Mouse (Mus musculus) forebrain, embryonic 11.5 days (tissue): ENCODE measurements around the gene Scube1. TPM values are rescaled to one million over a fixed set of nuclear protein-coding genes. Genes with fewer than 3 reads are reported as not detected.
A peak's percentile ranks its signal among the peaks of the same experiment; 100 is the strongest.

ENCODE experiments used
- ATAC-seq: fragments of 200-750 bp; cut with Nextera tagmentation; replicated peaks from 2 replicates; pipeline ENCODE4 v1.8.0; 2017; ENCODE audit warnings: moderate TSS enrichment; ENCODE audit not compliant: low FRiP score
- DNase-seq: peaks from one replicate; pipeline ENCODE4 v3.0.0-alpha.2; 2017; ENCODE audit warnings: low spot score
- H3K27ac ChIP-seq: fragments of 300-500 bp; sonication (generic); 2 replicates; pipeline ENCODE4 v1.5.1; 2014; ENCODE audit warnings: low read depth, low read length
- H3K27me3 ChIP-seq: fragments of 300-500 bp; sonication (generic); 2 replicates; pipeline ENCODE4 v1.6.1; 2014; ENCODE audit warnings: mild to moderate bottlenecking, low read length, mixed read lengths; ENCODE audit not compliant: control insufficient read depth, insufficient read depth
- H3K36me3 ChIP-seq: fragments of 300-500 bp; sonication (generic); 2 replicates; pipeline ENCODE4 v1.6.1; 2014; ENCODE audit warnings: mild to moderate bottlenecking, low read length, moderate library complexity, mixed read lengths; ENCODE audit not compliant: control insufficient read depth, insufficient read depth
- H3K4me1 ChIP-seq: fragments of 300-500 bp; sonication (generic); replicated peaks from 2 replicates; pipeline ENCODE4 v1.6.1; 2014; ENCODE audit warnings: low read length, mixed read lengths; ENCODE audit not compliant: control insufficient read depth, insufficient read depth
- H3K4me2 ChIP-seq: fragments of 300-500 bp; sonication (generic); 2 replicates; pipeline ENCODE4 v1.6.1; 2014; ENCODE audit warnings: low read depth, mild to moderate bottlenecking, low read length, moderate library complexity, mixed read lengths; ENCODE audit not compliant: severe bottlenecking
- H3K4me3 ChIP-seq: fragments of 300-500 bp; sonication (generic); 2 replicates; pipeline ENCODE4 v1.5.1; 2014; ENCODE audit warnings: low read depth, low read length
- H3K9ac ChIP-seq: fragments of 300-500 bp; sonication (generic); 2 replicates; pipeline ENCODE4 v1.6.1; 2014; ENCODE audit warnings: low read length
- H3K9me3 ChIP-seq: fragments of 300-500 bp; sonication (generic); 2 replicates; pipeline ENCODE4 v1.6.1; 2016; ENCODE audit warnings: low read length, mixed read lengths; ENCODE audit not compliant: control insufficient read depth
- WGBS: fragments of 180-500 bp; shearing (Covaris S2); extraction: QIAGEN DNeasy Blood & Tissue Kit; methylation state at CpG from one replicate; pipeline ENCODE4 v1.1.7; 2014; 5-methylcytosine and 5-hydroxymethylcytosine counted together
- polyA plus RNA-seq: library from polyadenylated mRNA; unstranded; fragments of >200 nt; fragmentation: Nextera tagmentation; extraction: Ambion mirVana; gene quantifications from 2 replicates; pipeline ENCODE4 v1.2.1, GENCODE M21; 2014

Scube1 gene
- polyA plus RNA-seq, 1 experiment from 2014 or later, result 38.0 TPM

GRCm38 (mm10) chr15:83594513-83595363 is 130.1 kb downstream of the Scube1 start, which contains the start of gene Ttll12:
Gene Ttll12, minus strand, starts transcription at chr15:83595157.
- under 1% methylated on average over 68 of the region's 68 CpGs for WGBS
- DNase-seq, result peak; percentile 98
- no peaks in the 10 kb centered on the region for H3K9me3 ChIP-seq

GRCm38 (mm10) chr15:83593702-83594512 is 130.9 kb downstream of the Scube1 start:
- DNase-seq (no peak), ATAC-seq (peak; percentile 62)
- whole genome bisulfite sequencing, result 13% methylated on average over 19 of the region's 19 CpGs
- no peaks in the 10 kb centered on the region for H3K9me3 ChIP-seq
- H3K27ac ChIP-seq, result no peak overlapping the region
- peak overlapping the region; percentile 78 for H3K4me3 ChIP-seq
- peak overlapping the region; percentile 66 for H3K9ac ChIP-seq
- H3K4me2 ChIP-seq, result peak overlapping the region; percentile 87
- no peaks in the 10 kb centered on the region for H3K36me3 ChIP-seq
- no peaks in the 10 kb centered on the region for H3K27me3 ChIP-seq
- peaks cover 9% of the 10 kb centered on the region; the same call in 1 of the 2 replicates for H3K4me1 ChIP-seq

More at GRCm38 (mm10) chr15:83594513-83595363, 130.1 kb downstream of the Scube1 start, which contains the start of gene Ttll12:
- Histone ChIP-seq H3K36me3 (no peaks in the 10 kb centered on the region), H3K9ac (peak within 1 kb of the TSS; percentile 66), H3K4me3 (peak within 1 kb of the TSS; percentile 78), H3K27me3 (no peaks in the 10 kb centered on the region), H3K4me1 (peaks cover 9% of the 10 kb centered on the region; the same call in 1 of the 2 replicates), H3K27ac (no peak within 1 kb of the TSS), H3K4me2 (peak within 1 kb of the TSS; percentile 87)
- ATAC-seq, result peak; percentile 91

- Histone ChIP-seq H3K9ac (no peak overlapping the region; the same call in 1 of the 2 replicates), H3K9me3 (no peaks in the 10 kb centered on the region), H3K4me2 (peak overlapping the region; percentile 87; the same call in 1 of the 2 replicates), H3K27me3 (no peaks in the 10 kb centered on the region), H3K4me3 (no peak overlapping the region; the same call in 1 of the 2 replicates), H3K36me3 (no peaks in the 10 kb centered on the region; the same call in 1 of the 2 replicates), H3K27ac (no peak overlapping the region), H3K4me1 (peaks cover 9% of the 10 kb centered on the region; the same call in 1 of the 2 replicates)
- no peak for ATAC-seq
- DNase-seq, result no peak
These were observed 131.6 kb downstream of the Scube1 start for GRCm38 (mm10) chr15:83593189-83593585.

DNA sequence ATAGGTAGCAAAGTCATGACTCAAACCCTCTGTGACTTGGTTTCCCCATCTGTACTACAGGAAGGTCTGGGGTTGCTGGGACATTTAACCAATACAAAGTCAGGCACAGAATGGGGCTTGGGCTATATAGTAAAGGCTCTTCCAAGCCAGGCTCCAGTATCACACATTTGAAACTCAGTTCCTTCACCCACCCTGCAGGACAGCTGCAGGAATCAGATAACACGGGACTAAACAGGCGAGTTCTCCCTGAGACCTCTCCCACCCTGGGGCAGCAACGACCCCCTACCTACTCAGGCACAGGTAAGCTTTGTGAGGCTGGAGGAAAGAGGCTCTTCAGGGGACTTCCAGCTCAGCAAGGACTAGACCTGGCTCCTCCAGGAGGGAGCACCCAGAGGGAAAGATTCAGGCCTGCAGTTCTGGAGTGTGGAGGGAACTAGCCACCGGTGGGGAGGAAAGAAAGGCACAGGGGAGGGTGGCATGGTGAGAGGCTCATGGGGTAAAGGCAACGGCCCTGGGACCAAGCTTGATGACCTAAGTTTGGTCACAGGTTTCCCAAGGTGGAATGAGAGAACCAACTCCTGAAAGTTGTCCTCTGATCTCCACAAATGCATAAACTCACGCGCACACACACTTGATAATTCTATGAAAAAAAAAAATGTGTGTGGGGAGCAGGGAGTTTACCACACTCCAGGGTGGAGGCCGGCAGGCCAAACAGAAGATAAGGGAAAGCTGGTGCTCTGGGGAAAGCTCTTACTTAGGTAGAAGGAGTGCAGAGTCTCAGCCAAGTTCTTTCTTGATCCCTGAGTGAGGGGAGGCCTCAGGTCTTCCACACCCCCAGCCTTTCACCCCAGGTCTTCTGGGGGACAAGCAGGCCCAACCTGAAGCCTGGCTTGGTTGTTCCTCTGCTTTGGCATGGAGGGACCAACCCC is 132.3 kb downstream of the Scube1 start:
- H3K27me3 ChIP-seq, result no peaks in the 10 kb centered on the region
- H3K4me3 ChIP-seq, result no peak overlapping the region; the same call in 1 of the 2 replicates
- WGBS, result 84% methylated on average over 8 of the region's 8 CpGs
- DNase-seq (no peak), ATAC-seq (no peak)
- peaks cover 9% of the 10 kb centered on the region; the same call in 1 of the 2 replicates for H3K4me1 ChIP-seq
- peak overlapping the region; percentile 87; the same call in 1 of the 2 replicates for H3K4me2 ChIP-seq
- H3K9ac ChIP-seq, result no peak overlapping the region
- H3K27ac ChIP-seq, result no peak overlapping the region
- no peaks in the 10 kb centered on the region for H3K9me3 ChIP-seq
- no peaks in the 10 kb centered on the region; the same call in 1 of the 2 replicates for H3K36me3 ChIP-seq

- Histone ChIP-seq H3K4me1 (peaks cover 9% of the 10 kb centered on the region; the same call in 1 of the 2 replicates), H3K9ac (no peak overlapping the region), H3K4me3 (no peak overlapping the region), H3K4me2 (no peak overlapping the region), H3K36me3 (peaks cover 5% of the 10 kb centered on the region), H3K9me3 (no peaks in the 10 kb centered on the region), H3K27ac (no peak overlapping the region), H3K27me3 (no peaks in the 10 kb centered on the region)
- ATAC-seq, result no peak
- no peak for DNase-seq
- 91% methylated on average over 6 of the region's 6 CpGs for WGBS
These were observed 133.1 kb downstream of the Scube1 start for GRCm38 (mm10) chr15:83591758-83592157.

- no peak for ATAC-seq
- H3K27ac ChIP-seq, result no peak overlapping the region
- peaks cover 9% of the 10 kb centered on the region; the same call in 1 of the 2 replicates for H3K4me1 ChIP-seq
- no peaks in the 10 kb centered on the region for H3K27me3 ChIP-seq
- no peak overlapping the region for H3K9ac ChIP-seq
- H3K4me2 ChIP-seq, result no peak overlapping the region
- H3K36me3 ChIP-seq, result peaks cover 12% of the 10 kb centered on the region
- WGBS, result 94% methylated on average over 4 of the region's 4 CpGs
- no peak overlapping the region for H3K4me3 ChIP-seq
- no peak for DNase-seq
- no peaks in the 10 kb centered on the region for H3K9me3 ChIP-seq
These were observed 134.0 kb downstream of the Scube1 start for GRCm38 (mm10) chr15:83590841-83591240.

DNA sequence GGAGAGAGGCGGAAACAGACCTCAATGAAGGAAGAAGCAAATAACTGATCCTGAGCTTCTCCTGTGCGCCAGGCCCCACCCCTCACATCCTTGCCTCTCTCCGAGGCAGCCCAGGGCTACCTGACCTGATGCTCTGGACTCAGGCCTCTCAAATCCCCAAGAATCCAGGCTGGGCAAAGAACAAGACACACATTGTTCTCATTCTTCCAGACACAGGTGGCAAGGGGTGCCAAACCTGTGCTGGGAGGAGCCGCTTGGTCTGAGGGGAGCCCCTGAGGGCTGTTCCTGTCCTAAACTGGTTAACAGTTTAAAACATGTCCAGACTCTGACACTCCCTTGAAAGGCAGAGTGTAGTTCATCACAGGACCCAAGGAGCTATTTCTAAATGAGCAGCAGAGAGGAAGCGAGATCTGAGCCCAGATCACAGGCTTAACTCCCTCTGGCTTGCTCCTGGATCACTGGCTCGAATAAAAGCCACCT is 140.0 kb downstream of the Scube1 start:
- H3K9me3 ChIP-seq, result no peaks in the 10 kb centered on the region
- WGBS, result 88% methylated on average over 6 of the region's 6 CpGs
- no peak overlapping the region for H3K27ac ChIP-seq
- no peaks in the 10 kb centered on the region for H3K4me1 ChIP-seq
- H3K27me3 ChIP-seq, result no peaks in the 10 kb centered on the region
- no peak overlapping the region for H3K4me2 ChIP-seq
- DNase-seq, result no peak
- no peak overlapping the region for H3K4me3 ChIP-seq
- no peak for ATAC-seq
- peaks cover 31% of the 10 kb centered on the region for H3K36me3 ChIP-seq
- H3K9ac ChIP-seq, result no peak overlapping the region
